Mouse (Mus musculus) limb, embryonic 10.5 days (tissue): ENCODE results near the gene Mdc1. TPM values are rescaled to one million over a fixed set of nuclear protein-coding genes. Genes with fewer than 3 reads are reported as not detected.
A peak's percentile ranks its signal among the peaks of the same experiment; 100 is the strongest.

Source experiments
- DNase-seq: peaks from one replicate; pipeline ENCODE4 v3.0.0-alpha.2; 2017; ENCODE audit warnings: low spot score
- H3K27ac ChIP-seq: fragments of 300-500 bp; sonication (generic); 2 replicates; pipeline ENCODE4 v1.5.1; 2016; ENCODE audit warnings: mild to moderate bottlenecking
- H3K27me3 ChIP-seq: fragments of 300-500 bp; sonication (generic); 2 replicates; pipeline ENCODE4 v1.6.1; 2016; ENCODE audit warnings: low read depth, mild to moderate bottlenecking; ENCODE audit not compliant: poor library complexity, severe bottlenecking
- H3K36me3 ChIP-seq: fragments of 300-500 bp; sonication (generic); 2 replicates; pipeline ENCODE4 v1.6.1; 2016; ENCODE audit warnings: mild to moderate bottlenecking, moderate library complexity
- H3K4me1 ChIP-seq: fragments of 300-500 bp; sonication (generic); 2 replicates; pipeline ENCODE4 v1.6.1; 2016
- H3K4me3 ChIP-seq: fragments of 300-500 bp; sonication (generic); 2 replicates; pipeline ENCODE4 v1.5.1; 2016; ENCODE audit warnings: mild to moderate bottlenecking, moderate library complexity
- H3K9me3 ChIP-seq: fragments of 300-500 bp; sonication (generic); replicated peaks from 2 replicates; pipeline ENCODE4 v1.6.1; 2016; ENCODE audit warnings: mild to moderate bottlenecking
- WGBS: fragments of 180-500 bp; shearing (Covaris S2); methylation state at CpG from one replicate; pipeline ENCODE4 v1.1.7; 2016; 5-methylcytosine and 5-hydroxymethylcytosine counted together
- polyA plus RNA-seq: library from polyadenylated mRNA; unstranded; fragments of >200 nt; fragmentation: Nextera tagmentation; extraction: Ambion mirVana; gene quantifications from 2 replicates; pipeline ENCODE4 v1.2.1, GENCODE M21; 2016

Mdc1 gene
- polyA plus RNA-seq, 1 experiment from 2014 or later = 27.3 TPM

DNA sequence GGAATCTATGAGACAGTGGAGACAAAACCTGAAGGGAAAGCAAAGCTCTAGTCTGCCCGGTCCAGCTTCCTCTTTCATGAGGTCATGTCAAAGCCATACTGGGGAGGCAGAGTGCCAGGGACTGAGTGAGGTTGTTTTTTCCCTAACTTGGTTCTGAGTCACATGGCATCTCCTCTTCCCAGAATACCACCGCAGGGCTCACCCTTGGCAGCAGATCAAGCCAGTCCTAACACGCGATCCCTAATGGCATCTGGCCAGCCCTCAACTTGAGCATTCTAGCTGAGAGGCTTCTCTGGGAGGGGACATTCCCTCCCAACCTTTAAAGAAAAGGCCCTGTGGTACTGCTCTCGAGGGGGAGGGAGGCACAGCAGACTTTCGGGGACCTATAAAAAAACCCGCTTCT lies 28.1 kb upstream of the Mdc1 start:
- H3K27ac ChIP-seq = no peak overlapping the region
- 0 out of 2 replicates have a peak, but pooled peaks cover 7% of the 10 kb centered on the region for H3K27me3 ChIP-seq
- no peak overlapping the region for H3K4me3 ChIP-seq
- no peak for DNase-seq
- H3K9me3 ChIP-seq = no peaks in the 10 kb centered on the region
- no peaks in the 10 kb centered on the region for H3K36me3 ChIP-seq
- 79% methylated on average over 7 of the region's 7 CpGs for WGBS
- H3K4me1 ChIP-seq = peaks cover 16% of the 10 kb centered on the region

DNA sequence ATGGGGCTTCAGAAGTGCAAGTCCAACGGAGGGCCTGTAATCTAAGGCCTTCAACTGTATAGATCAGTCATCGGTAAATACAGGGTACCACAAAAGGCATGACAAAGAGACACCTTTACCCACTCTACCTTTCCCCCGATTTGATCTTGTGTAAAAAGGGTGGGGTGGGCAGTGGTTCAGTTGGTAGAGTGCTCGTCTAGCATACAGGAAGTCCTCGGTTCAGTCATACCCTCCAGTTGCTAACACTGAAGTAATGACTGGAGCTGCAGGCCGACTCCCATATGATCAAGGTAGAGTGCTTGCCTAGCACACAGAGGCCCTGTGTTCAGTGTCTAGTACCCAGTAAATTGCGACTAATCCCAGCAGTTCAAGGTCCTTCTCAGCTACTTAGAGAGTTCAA lies 27.7 kb upstream of the Mdc1 start:
- DNase-seq = no peak
- H3K27me3 ChIP-seq = 0 out of 2 replicates have a peak, but pooled peaks cover 7% of the 10 kb centered on the region
- H3K27ac ChIP-seq = no peak overlapping the region
- WGBS = 90% methylated on average over 7 of the region's 7 CpGs
- H3K4me3 ChIP-seq = no peak overlapping the region
- no peaks in the 10 kb centered on the region for H3K9me3 ChIP-seq
- peaks cover 16% of the 10 kb centered on the region for H3K4me1 ChIP-seq
- no peaks in the 10 kb centered on the region for H3K36me3 ChIP-seq

GRCm38 (mm10) chr17:35814678-35815077 lies 26.6 kb upstream of the Mdc1 start:
- DNase-seq = no peak
- H3K36me3 ChIP-seq = no peaks in the 10 kb centered on the region
- no peak overlapping the region for H3K27ac ChIP-seq
- 0 out of 2 replicates have a peak, but pooled peaks cover 9% of the 10 kb centered on the region for H3K27me3 ChIP-seq
- peaks cover 16% of the 10 kb centered on the region for H3K4me1 ChIP-seq
- H3K9me3 ChIP-seq = no peaks in the 10 kb centered on the region
- H3K4me3 ChIP-seq = no peak overlapping the region
- WGBS = 68% methylated on average over 6 of the region's 6 CpGs

DNA sequence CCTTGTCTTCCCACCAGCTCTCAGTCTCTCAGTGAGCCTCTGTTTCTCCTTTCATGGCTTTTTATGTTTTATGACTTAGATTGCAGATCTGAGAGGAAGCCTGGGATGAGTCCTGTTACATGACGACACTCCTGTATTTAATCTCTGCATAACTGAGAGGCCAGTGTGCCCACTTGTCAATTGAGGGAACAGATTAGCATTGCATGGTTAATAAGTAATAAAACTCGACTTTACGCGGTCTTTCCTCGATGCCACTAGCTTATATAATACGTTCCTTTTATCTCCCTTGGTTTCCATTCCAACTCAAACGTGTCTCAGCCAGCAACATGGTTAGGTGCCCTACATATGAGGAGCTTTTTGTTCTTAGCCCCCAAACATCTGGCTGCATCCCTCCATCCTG lies 25.5 kb upstream of the Mdc1 start:
- Histone ChIP-seq H3K36me3 (no peaks in the 10 kb centered on the region), H3K4me1 (peaks cover 19% of the 10 kb centered on the region), H3K27me3 (peaks cover 19% of the 10 kb centered on the region), H3K4me3 (no peak overlapping the region), H3K27ac (no peak overlapping the region), H3K9me3 (no peaks in the 10 kb centered on the region)
- 71% methylated on average over 7 of the region's 7 CpGs for WGBS
- no peak for DNase-seq

- Histone ChIP-seq H3K9me3 (no peaks in the 10 kb centered on the region), H3K4me3 (no peak overlapping the region), H3K27ac (peak overlapping the region; percentile 67), H3K27me3 (peaks cover 22% of the 10 kb centered on the region), H3K4me1 (peaks cover 27% of the 10 kb centered on the region), H3K36me3 (no peaks in the 10 kb centered on the region)
- WGBS = 38% methylated on average over 10 of the region's 14 CpGs
- no peak for DNase-seq
Observed at GRCm38 (mm10) chr17:35816686-35817085, 24.6 kb upstream of the Mdc1 start.

DNA sequence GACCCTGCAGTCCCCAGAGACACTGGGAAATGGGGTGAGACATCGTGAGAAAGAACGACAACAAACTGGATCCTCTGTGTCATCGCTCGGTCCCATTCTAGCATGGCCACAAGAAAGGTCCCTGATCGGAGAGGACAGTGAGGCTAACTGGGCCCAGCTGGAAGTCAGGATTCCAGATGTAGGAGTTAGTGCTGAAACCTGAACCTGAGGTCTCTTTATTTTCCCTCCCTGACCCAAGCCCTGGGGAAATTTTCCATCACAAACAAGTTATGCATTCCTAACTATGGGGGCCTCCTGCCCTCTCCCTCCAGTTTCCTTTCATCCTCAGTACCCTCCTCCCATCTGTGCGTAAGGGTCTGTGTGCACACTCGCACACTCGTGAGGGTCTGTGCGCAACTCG lies 24.1 kb upstream of the Mdc1 start:
- Histone ChIP-seq H3K27ac (peak overlapping the region; percentile 67), H3K9me3 (no peaks in the 10 kb centered on the region), H3K4me3 (no peak overlapping the region), H3K4me1 (peaks cover 33% of the 10 kb centered on the region), H3K36me3 (no peaks in the 10 kb centered on the region), H3K27me3 (peaks cover 28% of the 10 kb centered on the region)
- peak; percentile 57 for DNase-seq
- 49% methylated on average over 10 of the region's 10 CpGs for WGBS

DNA sequence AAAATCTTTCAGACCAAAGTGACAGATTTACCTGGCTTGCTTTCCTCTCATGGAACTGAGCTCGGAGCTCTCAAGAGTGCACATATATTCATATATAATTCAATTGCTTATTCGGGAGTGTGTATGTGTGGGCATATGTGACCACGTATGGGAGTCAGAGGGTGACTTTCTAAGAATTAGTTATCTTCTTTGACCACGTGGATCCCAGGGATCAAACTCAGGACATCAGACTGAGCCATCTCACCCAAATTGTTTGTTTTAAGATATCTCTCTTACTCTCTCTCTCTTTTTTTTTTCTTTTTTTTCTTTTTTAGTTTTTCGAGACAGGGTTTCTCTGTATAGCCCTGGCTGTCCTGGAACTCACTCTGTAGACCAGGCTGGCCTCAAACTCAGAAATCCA lies 21.2 kb upstream of the Mdc1 start:
- DNase-seq = no peak
- H3K9me3 ChIP-seq = no peaks in the 10 kb centered on the region
- H3K27ac ChIP-seq = no peak overlapping the region
- H3K36me3 ChIP-seq = peaks cover 5% of the 10 kb centered on the region; the same call in 1 of the 2 replicates
- H3K27me3 ChIP-seq = peaks cover 28% of the 10 kb centered on the region
- WGBS = 80% methylated on average over 5 of the region's 5 CpGs
- H3K4me3 ChIP-seq = no peak overlapping the region
- H3K4me1 ChIP-seq = peaks cover 51% of the 10 kb centered on the region

DNA sequence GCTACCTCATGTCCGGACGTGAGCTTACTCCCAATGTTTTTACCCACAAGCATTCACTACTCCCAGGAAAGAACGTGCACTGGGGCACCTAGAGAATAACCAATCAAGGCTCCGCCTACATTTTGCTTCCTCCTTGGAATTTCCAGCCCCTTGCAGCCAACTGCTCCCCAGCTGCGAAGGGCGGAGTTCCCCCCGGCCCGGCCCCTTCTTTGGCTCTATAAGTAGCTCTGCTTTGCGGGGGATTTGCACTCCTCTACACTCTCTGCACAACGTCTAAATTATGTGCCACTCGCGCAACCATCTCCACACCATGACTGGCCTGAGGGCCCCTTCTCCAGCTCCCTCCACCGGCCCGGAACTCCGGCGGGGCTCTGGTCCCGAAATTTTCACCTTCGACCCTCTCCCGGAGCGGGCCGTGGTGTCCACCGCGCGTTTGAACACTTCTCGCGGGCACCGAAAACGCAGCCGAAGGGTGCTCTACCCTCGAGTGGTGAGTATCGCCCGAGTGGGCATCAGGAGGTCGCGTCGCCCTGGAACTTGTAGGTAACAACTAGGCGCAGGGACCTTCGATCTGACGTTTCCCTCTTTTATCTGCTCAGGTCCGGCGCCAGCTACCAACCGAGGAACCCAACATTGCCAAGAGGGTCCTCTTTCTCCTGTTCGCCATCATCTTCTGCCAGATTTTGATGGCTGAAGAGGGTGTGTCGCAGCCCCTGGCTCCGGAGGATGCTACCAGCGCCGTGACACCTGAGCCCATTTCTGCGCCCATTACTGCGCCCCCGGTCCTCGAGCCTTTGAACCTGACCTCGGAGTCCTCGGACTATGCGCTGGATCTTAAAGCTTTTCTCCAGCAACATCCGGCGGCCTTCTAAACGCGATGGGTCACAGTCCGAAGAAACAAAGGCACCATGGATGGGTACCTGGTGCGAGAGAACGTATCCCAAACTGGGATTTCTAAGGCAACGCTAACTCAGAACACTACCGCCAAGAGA lies 19.6 kb upstream of the Mdc1 start, which contains the start of gene Ier3:
Gene Ier3 (plus strand): TSS at position 246 of the 992 bp plus-strand sequence.
- peak within 1 kb of the TSS; percentile 91 for H3K27ac ChIP-seq
- peak within 1 kb of the TSS; percentile 78 for H3K4me3 ChIP-seq
- H3K9me3 ChIP-seq = no peaks in the 10 kb centered on the region
- H3K27me3 ChIP-seq = peaks cover 21% of the 10 kb centered on the region
- peaks cover 22% of the 10 kb centered on the region for H3K36me3 ChIP-seq
- H3K4me1 ChIP-seq = peaks cover 44% of the 10 kb centered on the region
- under 1% methylated on average over 62 of the region's 62 CpGs for WGBS
- DNase-seq = peak; percentile 82

- H3K27ac ChIP-seq = peak overlapping the region; percentile 91
- peaks cover 36% of the 10 kb centered on the region for H3K4me1 ChIP-seq
- DNase-seq = no peak
- no peaks in the 10 kb centered on the region for H3K9me3 ChIP-seq
- H3K4me3 ChIP-seq = peak overlapping the region; percentile 78
- peaks cover 21% of the 10 kb centered on the region for H3K27me3 ChIP-seq
- peaks cover 30% of the 10 kb centered on the region for H3K36me3 ChIP-seq
- 4% methylated on average over 11 of the region's 11 CpGs for WGBS
Observed at GRCm38 (mm10) chr17:35822564-35822963, 18.8 kb upstream of the Mdc1 start.

GRCm38 (mm10) chr17:35822964-35823937 lies 18.1 kb upstream of the Mdc1 start, which contains the start of gene Flot1:
TSS of gene Flot1 (plus strand) at chr17:35823230.
- Histone ChIP-seq H3K27ac (peak within 1 kb of the TSS; percentile 91), H3K4me3 (peak within 1 kb of the TSS; percentile 78), H3K4me1 (peaks cover 35% of the 10 kb centered on the region), H3K27me3 (peaks cover 21% of the 10 kb centered on the region), H3K36me3 (peaks cover 37% of the 10 kb centered on the region), H3K9me3 (no peaks in the 10 kb centered on the region)
- DNase-seq = peak; percentile 96
- WGBS = 0% methylated on average over 47 of the region's 47 CpGs

- DNase-seq = peak; percentile 63
- Histone ChIP-seq H3K9me3 (no peaks in the 10 kb centered on the region), H3K4me1 (peaks cover 36% of the 10 kb centered on the region), H3K27ac (peak overlapping the region; percentile 91), H3K36me3 (peaks cover 45% of the 10 kb centered on the region), H3K27me3 (peaks cover 21% of the 10 kb centered on the region), H3K4me3 (peak overlapping the region; percentile 78)
- WGBS = 41% methylated on average over 7 of the region's 7 CpGs
Observed at GRCm38 (mm10) chr17:35824402-35824801, 16.9 kb upstream of the Mdc1 start.

DNA sequence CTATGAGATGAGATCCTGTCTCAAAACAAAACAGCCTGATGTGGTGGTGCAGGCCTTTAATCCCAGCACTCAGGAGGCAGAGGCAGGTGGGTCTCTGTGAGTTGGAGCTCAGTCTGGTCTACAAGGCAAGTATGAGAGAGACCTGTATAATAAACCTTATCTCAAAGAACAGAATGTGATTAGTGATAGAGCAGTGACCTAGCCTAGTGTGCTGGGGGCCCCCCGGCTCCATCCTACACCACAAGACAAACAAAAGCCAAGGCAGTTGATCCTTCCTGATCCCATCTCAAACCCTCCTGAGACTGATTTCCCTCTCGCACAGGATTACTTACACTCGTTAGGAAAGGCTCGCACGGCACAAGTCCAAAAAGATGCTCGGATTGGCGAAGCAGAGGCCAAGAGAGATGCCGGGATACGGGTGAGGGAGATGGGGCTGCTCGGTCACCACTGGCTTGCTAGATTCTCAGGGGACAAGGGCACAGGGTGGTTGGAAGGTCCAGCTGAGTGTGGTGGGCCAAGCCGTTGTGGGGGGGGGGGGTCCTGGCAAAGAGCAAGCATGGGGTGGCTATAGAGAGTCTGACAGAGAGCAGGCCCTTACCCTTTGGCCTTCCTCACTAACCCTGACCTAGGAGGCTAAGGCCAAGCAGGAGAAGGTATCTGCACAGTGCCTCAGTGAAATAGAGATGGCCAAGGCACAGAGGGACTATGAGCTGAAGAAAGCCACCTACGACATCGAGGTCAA lies 16.0 kb upstream of the Mdc1 start:
- H3K36me3 ChIP-seq = peaks cover 46% of the 10 kb centered on the region
- peaks cover 14% of the 10 kb centered on the region for H3K27me3 ChIP-seq
- no peak overlapping the region for H3K27ac ChIP-seq
- H3K9me3 ChIP-seq = no peaks in the 10 kb centered on the region
- no peak overlapping the region for H3K4me3 ChIP-seq
- peaks cover 44% of the 10 kb centered on the region for H3K4me1 ChIP-seq
- DNase-seq = no peak
- 94% methylated on average over 13 of the region's 13 CpGs for WGBS
